Mouse (Mus musculus) myocyte (in vitro differentiated cells): ENCODE data around the gene Celf2. TPM values are rescaled to one million over a fixed set of nuclear protein-coding genes. Genes with fewer than 3 reads are reported as not detected.

Source experiments
- H3K27me3 ChIP-seq: one replicate; pipeline ENCODE4 v1.6.1; 2011; ENCODE audit not compliant: control insufficient read depth, insufficient read depth, insufficient read length
- H3K36me3 ChIP-seq: one replicate; pipeline ENCODE4 v1.6.1; 2011; ENCODE audit not compliant: control insufficient read depth, insufficient read depth
- H3K4me2 ChIP-seq: one replicate; pipeline ENCODE4 v1.6.1; 2011; ENCODE audit warnings: low read depth, control low read depth
- H3K4me3 ChIP-seq: one replicate; pipeline ENCODE4 v1.5.1; 2011; ENCODE audit warnings: mild to moderate bottlenecking, control low read depth, moderate library complexity
- H3K79me2 ChIP-seq: one replicate; pipeline ENCODE4 v1.6.1; 2011; ENCODE audit not compliant: control insufficient read depth, insufficient read depth
- H3ac ChIP-seq: one replicate; pipeline ENCODE4 v1.6.1; 2011; ENCODE audit not compliant: control insufficient read depth, insufficient read length
- CEBPB ChIP-seq: IDR thresholded peaks from 2 replicates; pipeline ENCODE4 v1.6.1; 2011; ENCODE audit warnings: mild to moderate bottlenecking, moderate library complexity; ENCODE audit not compliant: poor library complexity, insufficient read depth, severe bottlenecking
- E2F4 ChIP-seq: IDR thresholded peaks from one replicate; pipeline ENCODE4 v1.6.1; 2011; ENCODE audit warnings: mild to moderate bottlenecking, control low read depth, moderate library complexity; ENCODE audit not compliant: insufficient read depth
- MAX ChIP-seq: IDR thresholded peaks from one replicate; pipeline ENCODE4 v1.6.1; 2011; ENCODE audit warnings: low read depth, mild to moderate bottlenecking, control low read depth
- MYOD1 ChIP-seq, 3 experiments: IDR thresholded peaks; one replicate each; pipeline ENCODE4 v1.6.1; 2011; ENCODE audit warnings: control low read depth in 2 of 3, low read depth in 2 of 3, mild to moderate bottlenecking in 2 of 3, moderate library complexity in 1 of 3; ENCODE audit not compliant: insufficient read length in 2 of 3, control insufficient read depth in 1 of 3
- MYOG ChIP-seq, 3 experiments: IDR thresholded peaks; one replicate each; pipeline ENCODE4 v1.6.1; 2011; ENCODE audit warnings: control low read depth in 2 of 3, low read depth in 2 of 3, mild to moderate bottlenecking in 2 of 3; ENCODE audit not compliant: insufficient read length in 2 of 3, control insufficient read depth in 1 of 3, insufficient read depth in 1 of 3
- POLR2A ChIP-seq: IDR thresholded peaks from one replicate; pipeline ENCODE4 v1.6.1; 2011; ENCODE audit warnings: low read depth, mild to moderate bottlenecking, control low read depth, moderate library complexity; ENCODE audit not compliant: insufficient read length
- POLR2AphosphoS2 ChIP-seq: IDR thresholded peaks from one replicate; pipeline ENCODE4 v1.6.1; 2011; ENCODE audit warnings: low read depth, control low read depth; ENCODE audit not compliant: insufficient read length
- REST ChIP-seq: IDR thresholded peaks from one replicate; pipeline ENCODE4 v1.6.1; 2011; ENCODE audit warnings: mild to moderate bottlenecking, control low read depth, moderate library complexity; ENCODE audit not compliant: insufficient read depth, insufficient read length
- SRF ChIP-seq: IDR thresholded peaks from one replicate; pipeline ENCODE4 v1.6.1; 2011; ENCODE audit warnings: low read depth; ENCODE audit not compliant: control insufficient read depth, insufficient read length
- TCF12 ChIP-seq: IDR thresholded peaks from one replicate; pipeline ENCODE4 v1.6.1; 2011; ENCODE audit warnings: mild to moderate bottlenecking, control low read depth; ENCODE audit not compliant: poor library complexity, insufficient read depth, severe bottlenecking
- TCF3 ChIP-seq: IDR thresholded peaks from one replicate; pipeline ENCODE4 v1.6.1; 2011; ENCODE audit warnings: low read depth, control low read depth; ENCODE audit not compliant: insufficient read length
- USF1 ChIP-seq: IDR thresholded peaks from one replicate; pipeline ENCODE4 v1.6.1; 2011; ENCODE audit warnings: low read depth, mild to moderate bottlenecking, control low read depth, moderate library complexity
- polyA plus RNA-seq: library from polyadenylated mRNA; unstranded; fragments of >200 nt; fragmentation: generic; extraction: Trizol; gene quantifications from one replicate; pipeline ENCODE4 v1.2.1, GENCODE M21; 2012; ENCODE audit warnings: missing spikeins

Celf2 gene
- polyA plus RNA-seq, 1 experiment = 30.1 TPM

DNA sequence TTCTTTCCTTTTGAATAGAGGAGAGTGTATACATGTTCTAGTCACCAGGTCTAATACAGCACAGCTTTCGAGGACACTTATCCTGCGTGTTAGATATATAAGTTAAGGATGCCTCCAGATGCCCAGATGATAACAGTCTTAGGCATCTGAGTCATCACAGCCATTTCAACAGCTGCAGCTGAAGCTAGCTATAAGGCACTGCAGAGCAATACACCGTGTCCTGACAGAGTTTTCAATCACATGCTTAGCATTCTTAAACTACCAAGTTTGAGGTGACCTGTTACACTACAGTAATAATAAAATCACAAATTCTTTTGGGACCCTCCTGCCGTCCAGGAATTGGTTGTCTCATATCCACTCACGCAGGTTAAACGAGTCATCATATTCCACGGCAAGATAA lies 714.5 kb downstream of the Celf2 start:
- H3K79me2 ChIP-seq = peaks cover 64% of the 10 kb centered on the region
- TF ChIP-seq TCF3 (no peak), POLR2AphosphoS2 (no peak), MYOD1 (IDR thresholded peaks at IDR 0.05; ENCODE audit: control insufficient read depth in 1 of 3, insufficient read length in 2 of 3, low read depth in 2 of 3) (peak in 1 of 3 experiments; percentile 21), POLR2A (no peak), E2F4 (no peak)
- H3K4me2 ChIP-seq = no peak overlapping the region
- no peaks in the 10 kb centered on the region for H3K36me3 ChIP-seq
- no peaks in the 10 kb centered on the region for H3K27me3 ChIP-seq
- no peak overlapping the region for H3K4me3 ChIP-seq
- no peak overlapping the region for H3ac ChIP-seq

DNA sequence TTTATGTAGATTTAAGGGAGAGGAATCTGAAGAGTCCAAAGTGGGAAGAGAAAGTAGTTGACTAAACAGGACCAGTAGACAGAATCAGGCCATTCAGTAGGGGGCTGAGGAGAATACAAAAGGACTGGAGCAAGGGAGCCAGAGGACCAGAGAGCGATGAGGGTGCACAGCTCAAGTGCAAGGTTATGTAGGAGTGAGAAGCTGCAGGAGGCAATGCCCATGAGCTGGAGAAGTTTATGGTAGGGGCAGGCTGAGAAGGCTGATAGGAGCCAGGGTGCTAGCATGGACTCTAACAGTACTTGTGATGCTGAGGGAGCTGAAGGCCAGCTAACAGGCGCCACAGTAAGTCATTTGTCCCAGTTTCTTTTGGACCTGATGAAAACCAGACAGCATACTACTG lies 718.5 kb downstream of the Celf2 start:
- Histone ChIP-seq H3K79me2 (peaks cover 81% of the 10 kb centered on the region), H3ac (no peak overlapping the region), H3K4me2 (no peak overlapping the region), H3K27me3 (no peaks in the 10 kb centered on the region), H3K36me3 (no peaks in the 10 kb centered on the region), H3K4me3 (no peak overlapping the region)
- no peak for TF ChIP-seq E2F4

DNA sequence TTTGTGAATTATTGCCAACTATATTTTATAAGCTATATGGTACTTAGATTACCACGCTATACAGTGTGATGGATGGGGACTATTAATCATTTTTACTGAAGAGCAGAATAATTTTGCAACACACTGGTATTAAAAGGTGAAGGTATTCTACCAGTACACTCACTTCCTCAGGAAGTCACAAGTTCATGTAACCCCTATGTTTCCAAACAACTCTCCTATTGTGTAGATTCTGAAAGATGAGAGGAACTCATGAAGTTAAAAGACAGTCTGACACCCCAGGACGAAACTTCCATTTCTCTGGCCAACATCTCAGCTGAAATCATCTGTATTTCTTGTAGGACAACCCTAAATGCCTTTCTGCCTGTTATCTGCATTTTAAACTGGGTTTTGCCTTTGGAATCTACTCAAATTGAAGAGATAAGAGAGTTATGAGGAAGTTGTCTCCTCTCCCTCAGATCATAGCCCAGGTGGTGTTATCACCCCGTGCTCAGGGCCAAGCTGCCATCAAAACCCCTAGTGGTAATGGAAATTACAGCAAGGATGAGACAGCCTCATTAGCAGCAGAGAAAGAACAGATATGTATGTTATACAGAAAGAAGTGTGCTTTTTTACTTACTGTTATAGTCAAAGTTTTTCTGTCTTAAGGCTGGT lies 722.7 kb downstream of the Celf2 start:
- no peaks in the 10 kb centered on the region for H3K27me3 ChIP-seq
- peaks cover 73% of the 10 kb centered on the region for H3K79me2 ChIP-seq
- H3K36me3 ChIP-seq = no peaks in the 10 kb centered on the region
- no peak overlapping the region for H3K4me2 ChIP-seq
- no peak overlapping the region for H3K4me3 ChIP-seq
- TF ChIP-seq TCF12 = no peak
- TF ChIP-seq POLR2AphosphoS2 = no peak
- no peak for TF ChIP-seq MYOD1 (IDR thresholded peaks at IDR 0.05; ENCODE audit: control insufficient read depth in 1 of 3, insufficient read length in 2 of 3, low read depth in 2 of 3)
- no peak for TF ChIP-seq SRF
- no peak for TF ChIP-seq CEBPB
- TF ChIP-seq POLR2A = no peak
- no peak for TF ChIP-seq MAX
- no peak for TF ChIP-seq MYOG (IDR thresholded peaks at IDR 0.05; ENCODE audit: control insufficient read depth in 1 of 3, insufficient read depth in 1 of 3, insufficient read length in 2 of 3, low read depth in 2 of 3)
- TF ChIP-seq TCF3 = no peak
- TF ChIP-seq REST = no peak
- TF ChIP-seq E2F4 = no peak
- TF ChIP-seq USF1 = no peak
- H3ac ChIP-seq = no peak overlapping the region

DNA sequence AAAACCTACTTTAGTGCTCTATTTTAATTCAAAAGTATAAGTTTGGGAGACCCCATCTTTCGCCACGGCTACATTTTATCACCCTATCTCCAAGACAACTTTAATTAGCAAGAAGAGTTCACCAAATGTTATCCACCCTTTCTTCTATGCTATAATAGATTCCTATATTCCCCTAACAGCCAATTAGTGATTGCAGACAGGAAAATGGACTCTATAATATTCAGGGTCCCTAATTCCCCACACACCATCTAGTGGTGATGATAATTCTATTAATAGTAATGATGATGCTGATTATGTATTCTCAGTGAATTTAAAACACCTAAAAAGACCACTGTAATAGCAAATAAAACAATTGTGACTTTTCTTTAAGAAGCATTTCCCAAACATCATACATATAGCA lies 739.1 kb downstream of the Celf2 start:
- TF ChIP-seq SRF (no peak), TCF3 (no peak), TCF12 (no peak), CEBPB (no peak), MYOD1 (IDR thresholded peaks at IDR 0.05; ENCODE audit: control insufficient read depth in 1 of 3, insufficient read length in 2 of 3, low read depth in 2 of 3) (no peak), USF1 (no peak), E2F4 (no peak)
- H3K27me3 ChIP-seq = no peaks in the 10 kb centered on the region
- peaks cover 36% of the 10 kb centered on the region for H3K79me2 ChIP-seq
- H3K4me2 ChIP-seq = no peak overlapping the region
- H3K4me3 ChIP-seq = no peak overlapping the region
- no peak overlapping the region for H3ac ChIP-seq
- no peaks in the 10 kb centered on the region for H3K36me3 ChIP-seq

DNA sequence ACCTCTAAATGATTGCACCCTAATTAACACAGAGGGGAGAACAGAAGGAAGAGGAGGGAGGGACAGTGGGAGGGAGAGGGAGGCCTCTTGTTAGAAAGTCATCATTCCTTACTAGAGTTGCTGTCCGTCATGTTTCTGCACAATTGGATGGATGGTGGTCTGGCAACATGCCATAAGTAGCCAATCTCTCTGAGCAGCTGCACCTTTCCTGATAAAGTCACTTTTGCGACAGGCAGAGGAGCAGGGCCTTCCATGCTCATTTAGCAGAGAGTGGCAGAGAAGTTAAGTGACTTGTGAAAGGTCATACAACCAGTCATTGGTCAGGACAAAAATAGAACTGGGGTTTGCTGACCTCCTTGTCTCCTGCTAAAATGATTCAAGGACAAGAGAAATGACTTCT lies 747.0 kb downstream of the Celf2 start:
- H3K36me3 ChIP-seq = no peaks in the 10 kb centered on the region
- TF ChIP-seq POLR2AphosphoS2 (no peak), TCF3 (no peak), CEBPB (no peak), E2F4 (no peak), SRF (no peak), MYOD1 (IDR thresholded peaks at IDR 0.05; ENCODE audit: control insufficient read depth in 1 of 3, insufficient read length in 2 of 3, low read depth in 2 of 3) (peak in 2 of 3 experiments; percentile 59 to 75), POLR2A (no peak), MYOG (IDR thresholded peaks at IDR 0.05; ENCODE audit: control insufficient read depth in 1 of 3, insufficient read depth in 1 of 3, insufficient read length in 2 of 3, low read depth in 2 of 3) (peak in 1 of 3 experiments; percentile 63)
- H3ac ChIP-seq = no peak overlapping the region
- H3K4me3 ChIP-seq = no peak overlapping the region
- peaks cover 45% of the 10 kb centered on the region for H3K79me2 ChIP-seq
- no peaks in the 10 kb centered on the region for H3K27me3 ChIP-seq
- no peak overlapping the region for H3K4me2 ChIP-seq
